Mouse (Mus musculus) c-Kit-positive CD71-negative TER-119-negative erythroid progenitor cells, embryonic 14.5 days (primary cell): ENCODE measurements around the gene Epb41.

Source experiments
- DNase-seq: peaks from one replicate; pipeline ENCODE4 v3.0.0-alpha.2; 2013; ENCODE audit warnings: low read depth

Gene Epb41

DNA sequence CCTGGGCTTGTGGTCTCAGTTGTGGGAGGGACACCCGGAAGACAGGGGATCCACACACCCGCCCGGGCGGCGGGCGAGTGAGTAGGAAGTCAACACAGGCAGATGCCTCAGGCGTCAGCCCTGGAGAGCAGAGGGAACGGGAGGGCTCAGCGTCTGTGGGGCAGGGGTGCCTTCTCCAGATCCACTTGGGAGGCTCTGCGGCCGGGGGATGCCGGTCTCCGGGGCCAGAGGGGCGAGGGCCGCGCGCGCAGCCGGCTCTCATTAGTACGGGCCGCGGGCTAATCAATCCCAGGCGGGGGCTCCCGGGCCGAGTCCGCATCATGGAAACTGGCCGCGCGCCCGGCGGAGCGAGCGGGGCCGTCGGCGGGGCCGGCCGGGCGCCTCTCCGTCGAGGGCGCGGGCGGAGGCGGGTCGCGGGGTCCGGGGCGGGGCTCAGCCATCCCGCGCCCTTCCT lies 155.0 kb downstream of the Epb41 start:
- no peak for DNase-seq

DNA sequence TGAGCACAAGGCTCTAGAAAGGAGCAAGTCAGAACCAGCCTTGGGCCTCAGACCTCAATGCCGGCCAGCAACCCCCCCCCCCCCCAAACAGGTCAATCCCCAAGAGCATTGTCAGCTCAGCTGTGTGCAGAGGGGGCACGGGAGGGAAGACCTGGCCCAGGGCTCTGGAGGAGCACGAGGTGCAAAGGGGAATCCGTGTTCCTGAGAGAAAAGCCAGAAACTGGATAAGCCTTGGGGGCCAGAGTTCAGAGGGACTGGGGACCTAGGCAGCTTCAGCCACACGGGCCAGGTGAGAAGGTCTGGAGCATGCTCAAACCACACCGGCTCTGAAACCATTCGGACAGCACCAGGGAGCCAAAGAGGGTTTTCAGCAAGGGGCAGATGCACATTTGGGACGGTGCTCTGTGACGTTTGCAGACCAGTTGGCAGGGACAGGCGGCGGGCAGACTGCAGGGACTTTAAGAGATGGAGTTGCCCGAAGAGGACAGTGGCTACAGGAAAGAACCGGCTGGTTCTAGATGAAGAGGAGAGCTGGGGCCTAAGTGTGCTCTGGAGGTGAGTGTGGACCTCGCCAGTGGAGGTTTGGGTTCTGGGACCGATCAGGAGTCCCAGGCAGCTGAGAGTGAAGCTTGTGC lies 155.5 kb downstream of the Epb41 start:
- no peak for DNase-seq

GRCm38 (mm10) chr4:131918711-131919500 lies 156.2 kb downstream of the Epb41 start:
- DNase-seq: no peak

- DNase-seq: no peak
Measured at GRCm38 (mm10) chr4:131918026-131918533, 157.0 kb downstream of the Epb41 start.

GRCm38 (mm10) chr4:131917010-131917555 lies 158.0 kb downstream of the Epb41 start:
- no peak for DNase-seq

GRCm38 (mm10) chr4:131916425-131916824 lies 158.7 kb downstream of the Epb41 start:
- DNase-seq: no peak

DNA sequence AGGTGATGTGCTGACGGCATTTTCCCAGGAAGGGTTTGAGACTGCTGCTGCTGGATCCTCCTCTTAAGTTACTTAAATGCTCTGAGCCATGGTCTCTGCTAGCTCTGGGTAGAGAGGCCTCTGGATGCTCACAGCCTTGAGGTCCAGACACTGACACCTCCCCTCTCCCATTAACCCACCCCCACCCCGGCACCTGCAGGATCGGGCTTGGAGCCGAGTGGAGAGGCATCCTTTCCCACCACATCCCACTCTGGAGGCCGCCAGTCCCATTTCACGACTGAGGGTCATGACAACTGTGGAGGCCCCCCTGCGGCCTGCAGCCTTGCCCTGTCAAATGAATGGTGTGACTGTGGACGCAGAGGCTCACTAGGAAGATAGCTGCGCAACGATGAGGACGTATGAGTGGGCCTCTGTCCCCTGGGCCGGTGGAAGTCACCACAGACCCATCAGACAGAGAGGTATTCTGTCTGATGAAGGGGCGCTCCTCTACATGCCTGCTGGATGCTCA lies 159.2 kb downstream of the Epb41 start:
- no peak for DNase-seq

GRCm38 (mm10) chr4:131914891-131915469 lies 160.1 kb downstream of the Epb41 start:
- no peak for DNase-seq

- no peak for DNase-seq
Measured at GRCm38 (mm10) chr4:131914046-131914643, 161.0 kb downstream of the Epb41 start.

DNA sequence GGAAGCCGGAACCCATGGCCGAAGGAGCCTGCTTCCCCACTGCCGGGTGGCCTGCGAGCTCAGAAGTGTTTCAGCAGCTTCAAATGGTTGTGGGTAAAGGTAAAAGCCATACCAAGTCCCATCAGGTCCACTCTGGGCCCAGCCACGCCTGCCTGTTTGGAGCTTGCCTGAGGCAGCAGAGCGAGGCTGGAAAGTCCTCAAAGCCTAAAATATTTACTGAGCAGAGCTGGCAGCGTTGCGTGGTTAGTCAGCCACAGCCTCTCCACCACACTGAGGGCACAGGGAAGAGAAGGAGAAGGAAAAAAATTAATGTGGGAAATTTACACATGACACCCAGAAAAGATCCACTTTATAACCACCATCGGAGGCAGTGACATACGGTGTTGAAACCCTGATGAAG lies 161.6 kb downstream of the Epb41 start:
- no peak for DNase-seq

DNA sequence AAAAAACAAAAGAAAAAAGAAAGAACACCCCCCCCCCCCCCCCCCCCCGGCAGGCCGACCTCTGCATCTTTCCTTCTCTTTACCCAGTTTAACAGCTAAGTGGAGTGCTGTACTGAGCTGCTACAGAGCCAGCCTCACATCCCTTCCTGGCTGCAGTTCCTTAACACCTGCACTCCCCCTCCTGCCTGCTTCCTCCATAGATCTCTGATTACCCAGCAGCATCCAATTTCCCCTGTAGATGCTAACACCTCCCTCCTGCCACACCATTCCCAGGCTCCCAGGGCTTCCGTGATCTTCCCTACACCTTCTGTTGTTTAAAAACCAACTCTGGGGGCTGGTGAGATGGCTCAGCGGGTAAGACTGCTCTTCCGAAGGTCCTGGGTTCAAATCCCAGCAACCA lies 163.6 kb downstream of the Epb41 start:
- no peak for DNase-seq

DNA sequence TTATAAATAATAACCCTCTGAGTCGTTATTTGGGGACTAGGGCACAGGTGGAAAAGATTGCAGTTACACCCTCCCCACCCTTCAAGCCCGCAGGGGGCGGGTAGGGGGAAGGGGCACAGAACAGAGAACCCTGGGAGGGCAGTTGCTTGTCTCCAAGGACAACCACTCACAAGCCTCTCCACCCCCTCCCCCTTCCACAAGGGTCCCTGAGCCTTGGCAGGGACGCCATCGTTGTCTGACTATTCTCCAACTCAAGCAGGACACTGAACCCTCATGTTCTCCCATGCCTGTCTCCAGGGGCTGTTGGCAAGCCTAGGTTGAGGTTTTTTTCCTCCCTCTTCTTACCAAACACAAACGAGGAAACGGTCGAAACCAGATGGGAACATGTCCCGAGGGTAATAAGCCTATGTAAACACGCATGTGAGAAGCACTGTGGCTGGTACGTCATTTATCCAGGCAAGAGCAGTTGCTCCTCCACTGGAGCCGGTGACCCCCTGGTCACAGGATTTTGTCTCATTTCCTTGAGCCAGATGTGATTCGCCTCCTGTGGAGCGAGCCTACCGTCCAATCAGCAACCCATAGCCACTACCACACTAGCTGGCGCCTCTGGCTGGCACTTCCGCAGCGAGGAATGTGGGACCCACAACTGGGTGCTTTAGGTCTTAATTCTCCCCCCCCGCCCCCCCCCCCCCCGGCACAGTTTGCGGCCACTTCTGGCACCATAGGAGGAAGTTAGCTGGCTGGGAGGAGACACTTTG lies 164.7 kb downstream of the Epb41 start:
- no peak for DNase-seq

DNA sequence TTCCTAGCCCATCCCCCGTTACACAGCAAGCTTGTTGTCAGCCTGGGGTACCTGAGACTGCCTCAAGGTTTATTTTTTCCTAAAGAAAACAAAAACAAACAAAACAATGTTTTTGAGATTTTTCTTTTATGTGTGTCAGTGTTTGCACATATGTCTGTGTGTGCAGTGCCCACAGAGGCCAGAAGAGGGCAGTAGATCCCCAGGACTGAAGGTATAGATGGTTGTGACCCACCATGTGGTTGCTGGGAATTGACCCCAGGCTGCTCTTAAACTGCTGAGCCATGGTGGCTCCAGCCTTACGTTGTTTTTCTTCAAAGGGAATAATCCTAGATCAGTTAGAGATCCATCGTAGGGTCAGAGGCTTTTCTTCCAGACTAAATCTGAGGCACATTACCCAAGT lies 167.2 kb downstream of the Epb41 start:
- DNase-seq: no peak

- no peak for DNase-seq
Measured at GRCm38 (mm10) chr4:131906423-131906822, 168.7 kb downstream of the Epb41 start.

- no peak for DNase-seq
Measured at GRCm38 (mm10) chr4:131904478-131904877, 170.6 kb downstream of the Epb41 start.

- DNase-seq: no peak
Measured at GRCm38 (mm10) chr4:131901090-131901489, 174.0 kb downstream of the Epb41 start.

- DNase-seq: no peak
Measured at GRCm38 (mm10) chr4:131899180-131899554, 176.0 kb downstream of the Epb41 start.

GRCm38 (mm10) chr4:131898503-131899179 lies 176.5 kb downstream of the Epb41 start:
- DNase-seq: no peak

- no peak for DNase-seq
Measured at GRCm38 (mm10) chr4:131897787-131898186, 177.3 kb downstream of the Epb41 start.

GRCm38 (mm10) chr4:131897109-131897508 lies 178.0 kb downstream of the Epb41 start:
- DNase-seq: no peak

DNA sequence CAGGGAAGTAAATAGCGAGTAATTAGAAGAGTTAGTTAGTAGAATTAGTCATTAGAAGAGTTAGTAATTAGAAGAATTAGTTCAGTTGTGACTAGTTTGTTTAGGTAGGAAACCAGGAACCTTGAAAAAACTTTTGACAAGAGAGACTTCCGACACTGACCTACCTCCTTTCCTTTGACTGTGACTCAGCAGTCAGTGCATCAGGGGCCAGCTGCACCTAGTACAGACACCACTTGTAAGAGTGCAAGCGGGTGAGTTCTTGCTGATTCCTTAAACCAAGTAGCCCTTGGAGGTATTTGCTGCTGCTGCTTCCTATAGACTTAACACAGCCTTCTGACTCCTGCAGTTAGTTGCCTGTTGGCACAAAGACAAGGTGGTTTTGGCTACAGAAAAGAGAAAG lies 184.4 kb downstream of the Epb41 start:
- no peak for DNase-seq
